In the genomic region with DNA sequence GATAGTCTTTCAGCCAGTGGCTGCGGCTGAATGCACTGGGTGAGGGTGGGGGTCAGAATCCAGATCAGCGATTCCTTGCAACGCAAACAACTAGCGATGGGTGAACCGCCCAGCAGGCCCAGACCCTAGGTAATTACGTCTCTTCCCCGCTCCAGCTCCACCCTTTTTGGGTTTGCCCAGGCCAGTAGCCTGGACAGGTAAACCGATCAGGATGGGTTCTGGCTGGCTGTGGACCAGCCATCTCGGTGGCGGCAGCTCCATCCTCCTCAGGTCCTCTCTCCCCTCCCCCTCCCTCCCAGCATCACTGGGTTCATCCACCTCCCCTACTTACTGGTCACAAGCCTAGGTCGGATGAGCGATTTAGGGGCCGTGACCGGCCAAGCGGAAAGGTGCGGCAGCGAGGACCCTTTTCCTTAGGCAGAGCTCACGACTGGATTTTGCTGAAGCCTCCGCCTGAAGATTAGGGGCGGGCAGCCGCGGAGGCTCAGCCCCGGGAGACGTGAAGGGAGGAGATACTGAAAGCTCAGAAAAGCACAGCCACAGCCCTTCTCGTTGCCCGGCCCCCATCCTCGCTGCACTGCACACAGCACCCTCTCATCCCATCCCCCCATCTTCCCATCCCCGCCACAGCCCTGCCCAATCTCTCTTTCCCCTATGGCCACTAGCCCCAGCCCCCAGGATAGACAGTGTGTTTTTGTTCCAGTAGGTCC, we compare ENCODE assay signal across 10 mouse cellular contexts. TPM values are rescaled to one million over a fixed set of nuclear protein-coding genes. Genes with fewer than 3 reads are reported as not detected.
DNase-seq lines count a peak whose midpoint lies in the region; ATAC-seq and TF ChIP-seq lines count a peak whose summit lies in the region.
"Had no signal": no experiment of that assay in that cellular context is flagged by ENCODE, and none has a peak within 500 bp of the region (broad histone marks: within the 10 kb centered on the region; RNA-seq: fewer than 3 reads in every experiment).

Gene Sprn (minus strand): TSS at position 660 of the 710 bp plus-strand sequence.

- H3K4me1 ChIP-seq in embryonic facial prominence, embryonic 12.5 days, result peaks cover 11% of the 10 kb centered on the region
- peaks cover 25% of the 10 kb centered on the region for H3K4me1 ChIP-seq in hindbrain, embryonic 15.5 days (replicated peaks)
- H3K4me1 ChIP-seq in limb, embryonic 14.5 days (ENCODE audit: control insufficient read depth, insufficient read depth, low read length), result 0 out of 2 replicates have a peak, but pooled peaks cover 3% of the 10 kb centered on the region

- H3K4me2 ChIP-seq in embryonic facial prominence, embryonic 12.5 days (replicated peaks), result peak within 1 kb of the TSS; percentile 57
- H3K4me2 ChIP-seq in hindbrain, embryonic 15.5 days, result peak within 1 kb of the TSS; percentile 87
- peak within 1 kb of the TSS; percentile 33; the same call in 1 of the 2 replicates for H3K4me2 ChIP-seq in limb, embryonic 14.5 days (replicated peaks; ENCODE audit: low read depth, low read length, severe bottlenecking)

- intact Hi-C loops in gastrocnemius, postnatal 14 days (cut with DNase I; ENCODE audit: low total_unique reads), result no loop called here

- 0 out of 2 replicates have a peak, but pooled peaks cover 4% of the 10 kb centered on the region for H3K36me3 ChIP-seq in embryonic facial prominence, embryonic 12.5 days
- H3K36me3 ChIP-seq in hindbrain, embryonic 15.5 days, result no peaks in the 10 kb centered on the region
- H3K36me3 ChIP-seq in limb, embryonic 14.5 days (ENCODE audit: control insufficient read depth, insufficient read depth, low read length), result no peaks in the 10 kb centered on the region

- DNase-seq in kidney, postnatal 4 days, result peak; percentile 5 to 7
- DNase-seq in kidney, postnatal 14 days, result no peak
- no peak for DNase-seq in limb, embryonic 14.5 days (ENCODE audit: low spot score)
- peak; percentile 72 for DNase-seq in right cerebral cortex, postnatal 4 days
- DNase-seq in gastrocnemius, postnatal 14 days, result no peak
- DNase-seq in lung, postnatal 4 days, result no peak

- no peak for TF ChIP-seq POLR2A in limb, embryonic 14.5 days (IDR thresholded peaks at IDR 0.05; ENCODE audit: borderline replicate concordance, extremely low read depth, insufficient read depth, insufficient read length)

- 1% methylated on average over 27 of the region's 28 CpGs for WGBS in embryonic facial prominence, embryonic 12.5 days
- 3% methylated on average over 28 of the region's 28 CpGs for WGBS in hindbrain, embryonic 15.5 days
- WGBS in limb, embryonic 14.5 days, result 1% methylated on average over 19 of the region's 28 CpGs

- no peak for ATAC-seq in embryonic facial prominence, embryonic 12.5 days (ENCODE audit: insufficient number of reproducible peaks, insufficient read depth, low FRiP score, low TSS enrichment)
- peak; percentile 83 for ATAC-seq in hindbrain, embryonic 15.5 days (ENCODE audit: low FRiP score, low read depth)
- no peak for ATAC-seq in limb, embryonic 14.5 days (ENCODE audit: low FRiP score, low read depth)

- peaks cover 33% of the 10 kb centered on the region for H3K27me3 ChIP-seq in embryonic facial prominence, embryonic 12.5 days
- no peaks in the 10 kb centered on the region for H3K27me3 ChIP-seq in hindbrain, embryonic 15.5 days
- H3K27me3 ChIP-seq in limb, embryonic 14.5 days (ENCODE audit: control insufficient read depth, insufficient read depth, low read length), result peaks cover 27% of the 10 kb centered on the region

- peak within 1 kb of the TSS; percentile 42 for H3K9ac ChIP-seq in embryonic facial prominence, embryonic 12.5 days
- peak within 1 kb of the TSS; percentile 54 for H3K9ac ChIP-seq in hindbrain, embryonic 15.5 days
- peak within 1 kb of the TSS; percentile 31; the same call in 1 of the 2 replicates for H3K9ac ChIP-seq in limb, embryonic 14.5 days (ENCODE audit: low read depth, low read length, severe bottlenecking)
- H3K9ac ChIP-seq: liver, embryonic 14.5 days had no signal

- no peak within 1 kb of the TSS for H3K27ac ChIP-seq in embryonic facial prominence, embryonic 12.5 days
- peak within 1 kb of the TSS; percentile 85 for H3K27ac ChIP-seq in hindbrain, embryonic 15.5 days (replicated peaks)
- no peak within 1 kb of the TSS for H3K27ac ChIP-seq in limb, embryonic 14.5 days (replicated peaks; ENCODE audit: low read depth, low read length)
- H3K27ac ChIP-seq: liver, embryonic 14.5 days had no signal

- peak within 1 kb of the TSS; percentile 32 for H3K4me3 ChIP-seq in embryonic facial prominence, embryonic 12.5 days
- H3K4me3 ChIP-seq in hindbrain, embryonic 15.5 days, result peak within 1 kb of the TSS; percentile 49
- peak within 1 kb of the TSS; percentile 20 for H3K4me3 ChIP-seq in limb, embryonic 14.5 days (replicated peaks; ENCODE audit: low read length)

- no peaks in the 10 kb centered on the region for H3K9me3 ChIP-seq in embryonic facial prominence, embryonic 12.5 days
- H3K9me3 ChIP-seq in hindbrain, embryonic 15.5 days, result no peaks in the 10 kb centered on the region
- no peaks in the 10 kb centered on the region for H3K9me3 ChIP-seq in limb, embryonic 14.5 days (ENCODE audit: control insufficient read depth, low read length)

RNA-seq across cellular contexts. Expression of gene Sprn, which starts in this region (rescaled TPM):
- polyA plus RNA-seq in embryonic facial prominence, embryonic 12.5 days (2016; fragmentation: Nextera tagmentation; extraction: Ambion mirVana), result 1.2 TPM in 2 replicates
- polyA plus RNA-seq in hindbrain, embryonic 15.5 days (2015; fragmentation: Nextera tagmentation; extraction: Ambion mirVana), result 24.9 and 28.2 TPM in 2 replicates
- 0.20 and 0.24 TPM in 2 replicates for polyA plus RNA-seq in limb, embryonic 14.5 days (2012; rRNA removed)
- polyA plus RNA-seq in limb, embryonic 14.5 days (2014; fragmentation: Nextera tagmentation; extraction: Ambion mirVana), result 0.14 and 0.26 TPM in 2 replicates
- total RNA-seq in gastrocnemius, postnatal 14 days (2021), result under 1 TPM; 0.23 to 0.47 TPM
- total RNA-seq: MEL had no signal
- polyA plus RNA-seq: liver, embryonic 14.5 days had no signal

Comparison
In these comparisons a context has a peak if more than half of its experiments do, and no peak if none do; other contexts are left out.
1. RNA of gene Sprn (polyA plus RNA-seq): 24.9 to 28.2 TPM in hindbrain, embryonic 15.5 days; 1.2 TPM in embryonic facial prominence, embryonic 12.5 days and 0.14 to 0.26 TPM in limb, embryonic 14.5 days; every median in the first group is over 10 times any median in the second.
2. DNase-seq: peak in kidney, postnatal 4 days (2 of 2) and right cerebral cortex, postnatal 4 days (single experiment); none in kidney, postnatal 14 days (single experiment), limb, embryonic 14.5 days (single experiment), gastrocnemius, postnatal 14 days (single experiment) and lung, postnatal 4 days (0 of 2).
3. H3K4me2 ChIP-seq: peak in every context shown above with its lines; median percentile 87 in hindbrain, embryonic 15.5 days; 57 in embryonic facial prominence, embryonic 12.5 days; 33 in limb, embryonic 14.5 days.
4. Peak in every context shown above with its lines, with median percentiles within 50 percentile points of each other: H3K4me3 ChIP-seq and H3K9ac ChIP-seq.